ENCODE assay signal across 10 mouse cellular contexts in the genomic region with DNA sequence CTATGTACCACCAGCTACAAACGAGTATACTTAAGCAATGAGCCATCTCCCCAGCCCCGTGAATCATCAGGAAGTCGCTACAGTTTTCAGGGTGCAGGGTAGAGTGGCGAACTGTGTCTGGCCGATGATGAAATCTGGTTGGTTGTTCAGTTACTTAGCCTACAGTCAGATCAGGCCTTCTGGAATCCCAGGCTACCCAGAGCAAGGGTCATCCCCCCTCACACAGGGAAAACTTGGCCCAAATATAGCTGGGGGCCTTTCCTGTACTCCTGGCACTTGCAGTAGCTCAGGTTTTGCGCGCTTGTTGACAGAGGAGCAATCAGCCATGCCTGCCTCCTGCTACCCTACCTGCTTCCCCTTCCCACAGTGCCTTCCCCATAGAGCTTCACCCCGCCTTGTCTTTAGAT. TPM values are rescaled to one million over a fixed set of nuclear protein-coding genes. Genes with fewer than 3 reads are reported as not detected.
DNase-seq lines count a peak whose midpoint lies in the region; ATAC-seq and TF ChIP-seq lines count a peak whose summit lies in the region.
"Had no signal": no experiment of that assay in that cellular context is flagged by ENCODE, and none has a peak within 500 bp of the region (broad histone marks: within the 10 kb centered on the region; RNA-seq: fewer than 3 reads in every experiment).

No protein-coding gene starts in this region.

- peaks cover 5% of the 10 kb centered on the region for H3K4me1 ChIP-seq in testis, adult 2 months (ENCODE audit: control insufficient read depth, insufficient read depth, low read length)
- peaks cover 12% of the 10 kb centered on the region; the same call in 1 of the 2 replicates for H3K4me1 ChIP-seq in kidney, adult 2 months (ENCODE audit: control insufficient read depth, insufficient read depth, low read length)
- H3K4me1 ChIP-seq in limb, embryonic 15.5 days = peaks cover 23% of the 10 kb centered on the region

- H3K9ac ChIP-seq in limb, embryonic 15.5 days = no peak overlapping the region

- no peak for ATAC-seq in limb, embryonic 15.5 days (ENCODE audit: insufficient number of reproducible peaks, low FRiP score, low TSS enrichment, low read depth)

- no peak for TF ChIP-seq POLR2A in testis, adult 2 months (IDR thresholded peaks at IDR 0.05; ENCODE audit: control insufficient read depth, low read depth, low read length)
- TF ChIP-seq POLR2A in kidney, adult 2 months (IDR thresholded peaks at IDR 0.05; ENCODE audit: low read depth, low read length) = no peak

- no peak for DNase-seq in testis, postnatal 14 days (ENCODE audit: low spot score)
- DNase-seq in kidney, adult 2 months = peak; percentile 77
- no peak for DNase-seq in layer of hippocampus, postnatal 25 days (ENCODE audit: extremely low spot score in 1 of 2, low spot score in 1 of 2)
- no peak for DNase-seq in retina, embryonic 14.5 days (ENCODE audit: low spot score)
- DNase-seq in embryo, embryonic 10.5 days (ENCODE audit: low spot score) = no peak

- H3K36me3 ChIP-seq in testis, adult 2 months (ENCODE audit: control insufficient read depth, insufficient read depth, low read length) = no peaks in the 10 kb centered on the region
- H3K36me3 ChIP-seq in kidney, adult 2 months (ENCODE audit: control insufficient read depth, insufficient read depth, low read length) = no peaks in the 10 kb centered on the region
- H3K36me3 ChIP-seq in limb, embryonic 15.5 days = no peaks in the 10 kb centered on the region

- no peaks in the 10 kb centered on the region for H3K27me3 ChIP-seq in testis, adult 2 months (ENCODE audit: control insufficient read depth, insufficient read depth, low read length)
- no peaks in the 10 kb centered on the region for H3K27me3 ChIP-seq in kidney, adult 2 months (replicated peaks; ENCODE audit: control insufficient read depth, insufficient read depth, low read length)
- no peaks in the 10 kb centered on the region for H3K27me3 ChIP-seq in limb, embryonic 15.5 days

- no peak overlapping the region for H3K4me3 ChIP-seq in testis, adult 2 months (ENCODE audit: control insufficient read depth, low read depth, low read length)
- H3K4me3 ChIP-seq in kidney, adult 2 months (ENCODE audit: insufficient read depth, low read depth, low read length) = no peak overlapping the region
- no peak overlapping the region for H3K4me3 ChIP-seq in limb, embryonic 15.5 days

- no peaks in the 10 kb centered on the region for H3K9me3 ChIP-seq in limb, embryonic 15.5 days

- peak overlapping the region; percentile 26; the same call in 1 of the 2 replicates for H3K27ac ChIP-seq in testis, adult 2 months (ENCODE audit: control insufficient read depth, insufficient read depth, low read depth, low read length)
- peak overlapping the region; percentile 98 for H3K27ac ChIP-seq in kidney, adult 2 months (ENCODE audit: insufficient read depth, low read depth, low read length)
- peak overlapping the region; percentile 87 for H3K27ac ChIP-seq in limb, embryonic 15.5 days

- H3K4me2 ChIP-seq in limb, embryonic 15.5 days = 0 out of 2 replicates have a peak overlapping the region, but pooled peaks have one; percentile 8

- 37% methylated on average over 8 of the region's 8 CpGs for WGBS in kidney, adult 2 months
- WGBS in limb, embryonic 15.5 days = 58% methylated on average over 8 of the region's 8 CpGs

- TF ChIP-seq CTCF in testis, adult 2 months (IDR thresholded peaks at IDR 0.05; ENCODE audit: control insufficient read depth, insufficient read depth, insufficient replicate concordance, low read depth, low read length) = no peak
- no peak for TF ChIP-seq CTCF in kidney, adult 2 months (conservative IDR thresholded peaks at IDR 0.05; ENCODE audit: insufficient read depth, insufficient read length, low read depth, low read length)

RNA-seq across cellular contexts. Expression of gene Tuba1c, which starts 12.3 kb away (rescaled TPM):
- 223 and 227 TPM in 2 replicates for polyA plus RNA-seq in testis, adult 2 months (2012; rRNA removed)
- polyA plus RNA-seq in kidney, adult 2 months (2012; rRNA removed) = 128 and 146 TPM in 2 replicates
- 138 and 145 TPM in 2 replicates for polyA plus RNA-seq in limb, embryonic 15.5 days (2015; fragmentation: Nextera tagmentation; extraction: Ambion mirVana)
- total RNA-seq in layer of hippocampus, postnatal 25 days (2021) = 10 to 100 TPM; 62.5 to 77.9 TPM

RNA-seq across cellular contexts. Expression of gene Prph, which starts 37.6 kb away (rescaled TPM):
- 0.14 and 0.36 TPM in 2 replicates for polyA plus RNA-seq in testis, adult 2 months (2012; rRNA removed)
- 1.7 and 3.2 TPM in 2 replicates for polyA plus RNA-seq in kidney, adult 2 months (2012; rRNA removed)
- polyA plus RNA-seq in limb, embryonic 15.5 days (2015; fragmentation: Nextera tagmentation; extraction: Ambion mirVana) = 2.4 and 2.8 TPM in 2 replicates
- total RNA-seq in layer of hippocampus, postnatal 25 days (2021) = 1 to 10 TPM; 1.2 to 1.4 TPM
- total RNA-seq: common myeloid progenitor, adult 5-6 weeks; MEL had no signal

RNA-seq across cellular contexts. Expression of gene Troap, which starts 57.0 kb away (rescaled TPM):
- polyA plus RNA-seq in testis, adult 2 months (2012; rRNA removed) = 15.2 and 17.5 TPM in 2 replicates
- polyA plus RNA-seq in kidney, adult 2 months (2012; rRNA removed) = 0.29 and 0.33 TPM in 2 replicates
- polyA plus RNA-seq in limb, embryonic 15.5 days (2015; fragmentation: Nextera tagmentation; extraction: Ambion mirVana) = 22.3 and 26.5 TPM in 2 replicates
- under 1 TPM; 0.63 to 0.69 TPM for total RNA-seq in layer of hippocampus, postnatal 25 days (2021)
- total RNA-seq: left cerebral cortex, adult 18-20 months had no signal

Comparison
In these comparisons a context has a peak if more than half of its experiments do, and no peak if none do; other contexts are left out.
1. H3K27ac ChIP-seq: peak in every context shown above with its lines; median percentile 98 in kidney, adult 2 months; 87 in limb, embryonic 15.5 days; 26 in testis, adult 2 months.
2. RNA of gene Troap, which starts 57.0 kb away (polyA plus RNA-seq): 22.3 to 26.5 TPM in limb, embryonic 15.5 days and 15.2 to 17.5 TPM in testis, adult 2 months; 0.29 to 0.33 TPM in kidney, adult 2 months; every median in the first group is over 10 times any median in the second.